Mouse (Mus musculus): ENCODE results near the gene Matn3.

The Matn3 gene

GRCm38 (mm10) chr12:8947714-8948464, at the start of gene Matn3:
Matn3 (plus strand) TSS chr12:8947929.
- DNase-seq (ENCODE audit: low read depth) = no peak

- DNase-seq (ENCODE audit: low read depth) = no peak
Measured at GRCm38 (mm10) chr12:8898879-8899785, 48.6 kb upstream of the Matn3 start.

GRCm38 (mm10) chr12:8900107-8900698, 47.5 kb upstream of the Matn3 start:
- no peak for DNase-seq (ENCODE audit: low read depth)

GRCm38 (mm10) chr12:8900919-8901663, 46.6 kb upstream of the Matn3 start:
- DNase-seq (ENCODE audit: low read depth) = peak; percentile 40

- no peak for DNase-seq (ENCODE audit: low read depth)
Measured at GRCm38 (mm10) chr12:8901934-8902333, 45.8 kb upstream of the Matn3 start.

GRCm38 (mm10) chr12:8902479-8902878, 45.2 kb upstream of the Matn3 start:
- no peak for DNase-seq (ENCODE audit: low read depth)

- DNase-seq (ENCODE audit: low read depth) = no peak
Measured at GRCm38 (mm10) chr12:8912860-8913685, 34.7 kb upstream of the Matn3 start.

- no peak for DNase-seq (ENCODE audit: low read depth)
Measured at GRCm38 (mm10) chr12:8913701-8914340, 33.9 kb upstream of the Matn3 start.

GRCm38 (mm10) chr12:8916378-8916777, 31.4 kb upstream of the Matn3 start:
- no peak for DNase-seq (ENCODE audit: low read depth)

GRCm38 (mm10) chr12:8919231-8919630, 28.5 kb upstream of the Matn3 start:
- DNase-seq (ENCODE audit: low read depth) = no peak

- DNase-seq (ENCODE audit: low read depth) = no peak
Measured at GRCm38 (mm10) chr12:8920996-8921393, 26.7 kb upstream of the Matn3 start.

GRCm38 (mm10) chr12:8921394-8922368, 26.0 kb upstream of the Matn3 start, which contains the start of gene Laptm4a:
Laptm4a (plus strand) TSS chr12:8921664.
- DNase-seq (ENCODE audit: low read depth) = peak; percentile 99

- DNase-seq (ENCODE audit: low read depth) = no peak
Measured at GRCm38 (mm10) chr12:8922369-8923124, 25.2 kb upstream of the Matn3 start.

- peak; percentile 72 for DNase-seq (ENCODE audit: low read depth)
Measured at GRCm38 (mm10) chr12:8923125-8923410, 24.7 kb upstream of the Matn3 start.

- DNase-seq (ENCODE audit: low read depth) = peak; percentile 20
Measured at GRCm38 (mm10) chr12:8923603-8924002, 24.1 kb upstream of the Matn3 start.

GRCm38 (mm10) chr12:8927652-8928051, 20.1 kb upstream of the Matn3 start:
- peak; percentile 71 for DNase-seq (ENCODE audit: low read depth)

GRCm38 (mm10) chr12:8928766-8929165, 19.0 kb upstream of the Matn3 start:
- peak; percentile 15 for DNase-seq (ENCODE audit: low read depth)

GRCm38 (mm10) chr12:8931083-8931482, 16.6 kb upstream of the Matn3 start:
- no peak for DNase-seq (ENCODE audit: low read depth)

- DNase-seq (ENCODE audit: low read depth) = no peak
Measured at GRCm38 (mm10) chr12:8935349-8935748, 12.4 kb upstream of the Matn3 start.

All from 416B (cell line).